Mouse (Mus musculus) brain, embryonic 14.5 days (tissue): ENCODE measurements around the gene Med13l.

Experiments
- CTCF ChIP-seq: fragments of 200-500 bp; IDR thresholded peaks from 2 replicates; pipeline ENCODE4 v1.5.1; 2012; ENCODE audit warnings: inconsistent platforms, mild to moderate bottlenecking, moderate library complexity, borderline replicate concordance; ENCODE audit not compliant: insufficient read depth, insufficient read length; ENCODE audit errors: extremely low read depth
- POLR2A ChIP-seq: fragments of 200-500 bp; IDR thresholded peaks from 2 replicates; pipeline ENCODE4 v1.6.1; 2012; ENCODE audit warnings: mild to moderate bottlenecking, inconsistent platforms, borderline replicate concordance; ENCODE audit not compliant: poor library complexity, insufficient read depth, insufficient read length, severe bottlenecking; ENCODE audit errors: extremely low read depth

GRCm38 (mm10) chr5:118644511-118644910 lies 84.0 kb downstream of the Med13l start:
- no peak for TF ChIP-seq CTCF
- no peak for TF ChIP-seq POLR2A
